Mouse (Mus musculus) kidney, adult 10 weeks (tissue): Measurements from ENCODE around the gene Cluap1. TPM values are rescaled to one million over a fixed set of nuclear protein-coding genes. Genes with fewer than 3 reads are reported as not detected.

Experiments
- polyA plus RNA-seq: library from polyadenylated mRNA; stranded (reverse); fragments of 350-450 nt; fragmentation: Illumina TruSeq; extraction: RNeasy Lipid Tissue Mini Kit (QIAGEN cat#74804); gene quantifications from one replicate; pipeline ENCODE4 v1.2.3, GENCODE M21; 2014; ENCODE audit warnings: low read depth, low replicate concordance

Cluap1 gene
- 28.5 TPM for polyA plus RNA-seq

GRCm38 (mm10) chr16:3908537-3909111 is at the start of gene Cluap1, which contains the start of gene 1700037C18Rik:
Gene Cluap1 (plus strand): TSS chr16:3908801.
Gene 1700037C18Rik (minus strand): TSS chr16:3908689.

GRCm38 (mm10) chr16:3872216-3873047 is 36.2 kb upstream of the Cluap1 start, which contains the start of gene Naa60:
Gene Naa60 (plus strand): TSS chr16:3872375.

GRCm38 (mm10) chr16:3884201-3885064 is 24.2 kb upstream of the Cluap1 start, which contains the start of the genes Zfp597 and Gm20695:
Gene Zfp597 (minus strand): TSS chr16:3884561.
Gene Gm20695 (plus strand): TSS chr16:3884648.

GRCm38 (mm10) chr16:3976251-3976671 is 67.7 kb downstream of the Cluap1 start, which contains the start of gene Nlrc3:
Gene Nlrc3 (minus strand): TSS chr16:3976632.

Other genes starting within 250 kb of the Cluap1 start
- gene Mefv, start 190.7 kb upstream of the Cluap1 start, polyA plus RNA-seq = not detected
- 20.0 TPM for gene Zfp263, start 164.7 kb upstream of the Cluap1 start, polyA plus RNA-seq
- not detected for gene Olfr15, start 77.9 kb upstream of the Cluap1 start, polyA plus RNA-seq
- gene Zfp174, start 61.5 kb upstream of the Cluap1 start, polyA plus RNA-seq = 2.7 TPM
- 96.9 TPM for gene Naa60, start 36.4 kb upstream of the Cluap1 start, polyA plus RNA-seq
- gene Zfp597, start 24.2 kb upstream of the Cluap1 start, polyA plus RNA-seq = 11.5 TPM
- 2.8 TPM for gene Gm20695, start 24.2 kb upstream of the Cluap1 start, polyA plus RNA-seq
- gene 1700037C18Rik, start 112 bp upstream of the Cluap1 start, polyA plus RNA-seq = 2.0 TPM
- 0.57 TPM for gene Nlrc3, start 67.8 kb downstream of the Cluap1 start, polyA plus RNA-seq
- gene Slx4, start 95.0 kb downstream of the Cluap1 start, polyA plus RNA-seq = 28.0 TPM
- gene Dnase1, start 128.1 kb downstream of the Cluap1 start, polyA plus RNA-seq = 591 TPM
- gene Trap1, start 169.0 kb downstream of the Cluap1 start, polyA plus RNA-seq = 103 TPM